Mouse (Mus musculus) kidney, embryonic 14.5 days (tissue): ENCODE measurements at regions not wholly inside any gene's neighbourhood (a gene's known extent, or its start where the extent isn't known, plus 50 kb on each side); places are given as distances from the start of the nearest gene placed in this dataset.

Source experiments
- ATAC-seq: fragments of 200-750 bp; cut with Nextera tagmentation; 2 replicates; pipeline ENCODE4 v1.8.0; 2017; ENCODE audit warnings: moderate number of reproducible peaks, mild to moderate bottlenecking, moderate TSS enrichment, moderate library complexity; ENCODE audit not compliant: low FRiP score, low TSS enrichment
- H3K27ac ChIP-seq: fragments of 300-500 bp; sonication (generic); 2 replicates; pipeline ENCODE4 v1.5.1; 2014; ENCODE audit warnings: low read depth, mild to moderate bottlenecking, low read length, moderate library complexity, mixed read lengths
- H3K27me3 ChIP-seq: fragments of 300-500 bp; sonication (generic); 2 replicates; pipeline ENCODE4 v1.6.1; 2014; ENCODE audit warnings: mild to moderate bottlenecking, low read length; ENCODE audit not compliant: control insufficient read depth, insufficient read depth
- H3K36me3 ChIP-seq: fragments of 300-500 bp; sonication (generic); 2 replicates; pipeline ENCODE4 v1.6.1; 2014; ENCODE audit warnings: low read length, mixed read lengths; ENCODE audit not compliant: control insufficient read depth, insufficient read depth
- H3K4me1 ChIP-seq: fragments of 300-500 bp; sonication (generic); 2 replicates; pipeline ENCODE4 v1.6.1; 2014; ENCODE audit warnings: low read length, mixed read lengths; ENCODE audit not compliant: control insufficient read depth, insufficient read depth
- H3K4me2 ChIP-seq: fragments of 300-500 bp; sonication (generic); replicated peaks from 2 replicates; pipeline ENCODE4 v1.6.1; 2014; ENCODE audit warnings: low read depth, mild to moderate bottlenecking, low read length
- H3K4me3 ChIP-seq: fragments of 300-500 bp; sonication (generic); 2 replicates; pipeline ENCODE4 v1.5.1; 2014; ENCODE audit warnings: mild to moderate bottlenecking, low read length
- H3K9ac ChIP-seq: fragments of 300-500 bp; sonication (generic); 2 replicates; pipeline ENCODE4 v1.6.1; 2014; ENCODE audit warnings: low read depth, mild to moderate bottlenecking, low read length, moderate library complexity
- H3K9me3 ChIP-seq: fragments of 300-500 bp; sonication (generic); 2 replicates; pipeline ENCODE4 v1.6.1; 2016; ENCODE audit warnings: low read length; ENCODE audit not compliant: control insufficient read depth
- WGBS: fragments of 180-500 bp; shearing (Covaris S2); extraction: QIAGEN DNeasy Blood & Tissue Kit; methylation state at CpG from one replicate; pipeline ENCODE4 v1.1.7; 2014; 5-methylcytosine and 5-hydroxymethylcytosine counted together

DNA sequence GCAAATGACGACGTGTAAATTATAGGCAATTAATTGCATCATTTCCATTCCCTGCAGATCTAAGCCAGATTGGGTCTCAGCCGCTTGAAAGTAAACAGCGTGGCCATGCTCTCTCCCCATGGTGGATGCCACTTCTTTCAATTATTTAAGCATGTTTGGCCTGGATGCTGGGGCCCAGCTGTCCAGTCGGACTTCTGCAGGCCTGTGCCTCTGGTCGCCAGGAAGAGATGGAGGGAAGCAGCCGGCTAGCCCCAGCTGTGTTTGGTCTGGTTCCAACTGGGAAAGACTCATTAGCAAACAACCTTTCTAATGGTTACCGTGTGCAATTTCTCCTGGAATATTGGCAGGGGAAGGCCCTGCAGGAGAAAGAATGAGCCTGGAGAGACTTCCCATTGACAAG is 236.1 kb downstream of the CK137956 start:
- Histone ChIP-seq H3K4me3 (no peak overlapping the region), H3K9me3 (no peaks in the 10 kb centered on the region), H3K27me3 (no peaks in the 10 kb centered on the region), H3K4me1 (no peaks in the 10 kb centered on the region), H3K27ac (no peak overlapping the region), H3K4me2 (no peak overlapping the region), H3K9ac (no peak overlapping the region), H3K36me3 (no peaks in the 10 kb centered on the region)
- ATAC-seq = no peak
- 68% methylated on average over 8 of the region's 8 CpGs for WGBS

DNA sequence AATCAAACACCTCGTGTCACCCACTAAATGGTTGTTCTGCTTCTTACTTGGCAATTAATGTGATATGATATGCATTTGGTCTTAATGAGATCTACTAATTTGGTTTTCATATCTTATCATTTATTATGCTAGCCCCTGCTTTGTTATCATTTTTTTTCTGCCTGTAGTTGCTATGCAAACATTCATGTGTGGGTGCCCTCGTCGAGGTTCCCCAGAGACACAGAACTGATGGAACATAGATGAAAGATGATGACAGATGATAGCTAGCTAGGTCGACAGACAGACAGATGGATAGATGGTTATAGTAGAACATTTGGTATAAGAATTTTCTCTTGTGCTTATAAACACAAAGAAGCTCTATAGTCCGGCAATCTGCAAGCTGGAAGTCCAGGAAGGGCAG is 252.1 kb downstream of the CK137956 start:
- no peak overlapping the region for H3K4me2 ChIP-seq
- H3K27me3 ChIP-seq = no peaks in the 10 kb centered on the region
- H3K4me3 ChIP-seq = no peak overlapping the region
- H3K36me3 ChIP-seq = no peaks in the 10 kb centered on the region
- H3K9me3 ChIP-seq = no peaks in the 10 kb centered on the region
- no peaks in the 10 kb centered on the region for H3K4me1 ChIP-seq
- no peak overlapping the region for H3K9ac ChIP-seq
- WGBS = 82% methylated on average over 5 of the region's 5 CpGs
- no peak overlapping the region for H3K27ac ChIP-seq
- no peak for ATAC-seq

DNA sequence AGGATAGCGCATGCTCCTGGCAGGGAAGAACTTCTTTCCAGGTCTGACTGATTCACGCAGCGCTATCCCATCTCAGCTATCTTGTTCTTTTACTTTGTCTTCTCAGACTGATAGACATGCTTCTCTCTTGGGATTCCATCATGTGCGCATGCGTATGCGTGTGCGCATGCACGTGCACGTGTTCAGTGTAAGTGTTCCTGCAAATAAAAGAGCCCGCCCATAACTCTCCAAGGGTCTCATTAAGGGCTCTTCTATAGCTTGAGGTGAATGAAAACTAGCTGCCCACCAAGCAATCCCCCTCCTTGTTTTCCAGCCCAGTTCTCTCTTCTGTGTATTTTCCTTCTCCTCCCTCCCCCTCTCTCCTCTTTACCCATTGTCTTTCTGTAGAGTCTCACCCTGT is 258.5 kb downstream of the CK137956 start:
- H3K36me3 ChIP-seq = no peaks in the 10 kb centered on the region
- H3K27me3 ChIP-seq = no peaks in the 10 kb centered on the region
- H3K4me3 ChIP-seq = no peak overlapping the region
- no peak for ATAC-seq
- H3K9ac ChIP-seq = no peak overlapping the region
- H3K27ac ChIP-seq = no peak overlapping the region
- H3K4me1 ChIP-seq = no peaks in the 10 kb centered on the region
- no peak overlapping the region for H3K4me2 ChIP-seq
- no peaks in the 10 kb centered on the region for H3K9me3 ChIP-seq
- 90% methylated on average over 10 of the region's 10 CpGs for WGBS

DNA sequence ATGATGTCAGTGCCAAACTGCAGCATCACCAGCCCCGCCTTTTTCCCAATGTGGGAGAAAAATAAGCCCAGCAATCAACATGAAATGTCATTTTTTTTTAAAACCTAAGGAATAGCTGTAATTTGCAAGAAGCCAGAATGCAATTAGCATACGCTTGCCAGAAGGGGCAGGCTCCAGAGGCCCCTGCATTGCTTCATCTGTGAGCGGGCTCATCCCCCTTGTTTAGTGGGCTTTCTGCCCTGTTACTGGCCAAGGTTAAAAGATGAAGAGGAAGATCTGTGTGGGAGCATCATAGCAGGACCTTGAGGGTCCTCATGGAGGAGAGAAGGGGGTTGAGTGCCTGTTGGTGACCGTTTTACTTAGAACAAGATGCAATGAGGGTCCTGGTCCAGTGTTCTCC is 259.9 kb downstream of the CK137956 start:
- Histone ChIP-seq H3K36me3 (no peaks in the 10 kb centered on the region), H3K9me3 (no peaks in the 10 kb centered on the region), H3K27me3 (no peaks in the 10 kb centered on the region), H3K4me3 (no peak overlapping the region), H3K27ac (no peak overlapping the region), H3K4me2 (no peak overlapping the region), H3K4me1 (no peaks in the 10 kb centered on the region), H3K9ac (no peak overlapping the region)
- WGBS = 41% methylated on average over 4 of the region's 4 CpGs
- ATAC-seq = no peak

DNA sequence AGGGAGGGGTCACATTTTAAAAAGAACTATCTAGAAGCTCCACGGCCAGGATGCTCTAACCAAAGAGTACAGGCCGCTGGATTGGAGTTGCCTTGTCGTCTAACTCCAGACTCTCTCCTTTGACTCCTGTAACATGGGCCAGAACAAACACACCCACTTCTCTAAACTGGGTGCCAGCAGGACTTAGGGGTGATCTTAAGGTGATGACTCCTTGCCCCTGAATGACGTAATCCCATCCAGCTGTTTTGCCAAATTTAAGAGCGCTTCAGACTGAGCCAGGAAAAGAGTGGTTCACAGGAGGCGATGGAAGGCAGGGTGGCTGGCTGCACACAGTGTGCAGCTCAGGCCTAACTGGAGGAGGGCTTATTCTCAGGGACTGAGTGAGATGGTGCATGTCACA is 261.0 kb downstream of the CK137956 start:
- H3K27ac ChIP-seq = no peak overlapping the region
- no peak overlapping the region for H3K4me3 ChIP-seq
- H3K4me2 ChIP-seq = no peak overlapping the region
- 76% methylated on average over 6 of the region's 6 CpGs for WGBS
- no peak overlapping the region for H3K9ac ChIP-seq
- no peak for ATAC-seq
- H3K9me3 ChIP-seq = no peaks in the 10 kb centered on the region
- H3K27me3 ChIP-seq = no peaks in the 10 kb centered on the region
- H3K4me1 ChIP-seq = no peaks in the 10 kb centered on the region
- H3K36me3 ChIP-seq = no peaks in the 10 kb centered on the region

DNA sequence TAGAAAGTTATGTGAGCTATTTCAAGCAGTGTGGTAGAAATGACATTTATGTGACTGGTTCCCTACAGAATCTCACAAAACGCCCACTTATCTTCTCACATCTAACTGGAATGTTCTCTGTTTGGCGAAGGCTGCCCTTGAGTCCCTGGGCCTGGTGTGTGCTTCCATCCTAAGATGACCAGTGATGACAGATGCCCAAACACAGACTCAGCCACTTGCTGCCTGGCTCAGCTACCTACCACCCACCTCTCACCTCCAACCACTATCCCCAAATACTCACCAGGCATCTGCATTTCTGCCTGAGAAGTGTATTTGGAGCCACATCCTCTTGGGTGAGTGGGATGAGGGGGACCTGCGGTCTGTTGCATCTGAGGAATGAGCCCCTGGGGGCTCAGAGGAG is 262.6 kb downstream of the CK137956 start:
- Histone ChIP-seq H3K9ac (no peak overlapping the region), H3K9me3 (no peaks in the 10 kb centered on the region), H3K4me2 (no peak overlapping the region), H3K36me3 (no peaks in the 10 kb centered on the region), H3K4me1 (no peaks in the 10 kb centered on the region), H3K27ac (no peak overlapping the region), H3K4me3 (no peak overlapping the region), H3K27me3 (no peaks in the 10 kb centered on the region)
- no peak for ATAC-seq
- 67% methylated on average over 3 of the region's 3 CpGs for WGBS

DNA sequence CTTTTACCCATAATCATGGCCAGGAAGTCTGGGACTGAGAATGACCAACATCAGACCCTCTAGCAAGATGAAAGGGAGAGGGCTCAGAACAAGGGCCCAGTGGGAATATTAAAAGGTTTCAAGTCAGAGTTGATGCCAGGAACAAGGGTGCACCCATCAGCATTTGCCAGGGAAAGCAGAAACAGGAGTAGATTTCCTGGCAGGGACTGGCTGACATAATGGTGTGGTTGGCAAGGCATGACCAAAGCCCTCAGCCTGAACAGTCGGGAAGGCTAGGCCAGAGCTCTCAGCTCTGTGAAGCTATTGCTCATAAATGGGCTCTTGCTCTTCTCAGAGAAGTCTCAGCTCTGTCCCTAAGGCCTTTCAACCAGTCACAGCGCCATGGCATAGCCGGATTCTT is 263.6 kb downstream of the CK137956 start:
- H3K36me3 ChIP-seq = no peaks in the 10 kb centered on the region
- H3K27ac ChIP-seq = no peak overlapping the region
- WGBS = 74% methylated on average over 3 of the region's 3 CpGs
- H3K4me1 ChIP-seq = no peaks in the 10 kb centered on the region
- H3K4me2 ChIP-seq = no peak overlapping the region
- H3K9me3 ChIP-seq = no peaks in the 10 kb centered on the region
- H3K27me3 ChIP-seq = no peaks in the 10 kb centered on the region
- ATAC-seq = no peak
- no peak overlapping the region for H3K4me3 ChIP-seq
- no peak overlapping the region for H3K9ac ChIP-seq

DNA sequence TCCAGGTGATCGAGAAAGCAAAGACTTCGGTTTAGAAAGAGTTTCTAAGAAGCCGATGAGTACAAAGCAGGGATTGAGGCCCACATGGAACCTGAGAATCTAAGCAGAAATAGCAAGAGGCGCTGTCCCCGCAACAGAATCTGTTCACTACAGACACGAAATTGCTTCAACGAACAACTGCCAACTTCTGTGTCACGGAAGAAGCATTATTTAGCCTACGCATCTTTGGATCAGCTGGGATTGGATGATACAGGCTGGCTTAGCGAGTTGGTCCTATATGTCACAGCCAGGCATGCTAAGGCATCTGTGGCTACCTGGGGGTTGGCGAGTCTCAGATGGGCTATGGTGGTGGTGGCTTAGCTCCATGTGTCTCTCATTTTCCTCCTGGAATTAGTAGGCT is 269.1 kb downstream of the CK137956 start:
- Histone ChIP-seq H3K27me3 (no peaks in the 10 kb centered on the region), H3K4me3 (no peak overlapping the region), H3K4me2 (no peak overlapping the region), H3K36me3 (no peaks in the 10 kb centered on the region), H3K9me3 (no peaks in the 10 kb centered on the region), H3K27ac (no peak overlapping the region), H3K4me1 (no peaks in the 10 kb centered on the region), H3K9ac (no peak overlapping the region)
- no peak for ATAC-seq
- 93% methylated on average over 11 of the region's 11 CpGs for WGBS

DNA sequence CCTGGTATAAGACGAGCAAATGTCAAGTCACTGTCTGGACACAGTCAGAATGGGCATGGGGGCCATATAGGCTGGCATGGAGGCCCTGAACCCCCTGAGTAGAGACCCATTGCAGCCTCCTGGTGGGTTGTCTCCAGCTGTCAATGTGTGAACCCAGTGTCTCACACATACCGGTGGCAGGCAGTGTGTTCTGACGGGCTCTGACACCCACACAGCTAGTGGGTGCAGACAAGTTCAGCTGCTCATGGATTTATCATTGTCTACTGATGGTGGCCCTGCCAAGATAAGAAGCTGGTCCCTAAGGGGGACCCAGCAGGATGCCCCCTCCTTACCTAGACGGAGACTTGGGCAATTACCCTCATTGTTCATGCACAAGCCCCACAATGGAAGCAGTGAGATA is 280.8 kb downstream of the CK137956 start:
- no peak overlapping the region for H3K4me2 ChIP-seq
- H3K4me3 ChIP-seq = no peak overlapping the region
- no peaks in the 10 kb centered on the region for H3K36me3 ChIP-seq
- H3K27ac ChIP-seq = no peak overlapping the region
- WGBS = 69% methylated on average over 4 of the region's 4 CpGs
- no peak overlapping the region for H3K9ac ChIP-seq
- no peak for ATAC-seq
- no peaks in the 10 kb centered on the region for H3K9me3 ChIP-seq
- no peaks in the 10 kb centered on the region for H3K27me3 ChIP-seq
- H3K4me1 ChIP-seq = no peaks in the 10 kb centered on the region

DNA sequence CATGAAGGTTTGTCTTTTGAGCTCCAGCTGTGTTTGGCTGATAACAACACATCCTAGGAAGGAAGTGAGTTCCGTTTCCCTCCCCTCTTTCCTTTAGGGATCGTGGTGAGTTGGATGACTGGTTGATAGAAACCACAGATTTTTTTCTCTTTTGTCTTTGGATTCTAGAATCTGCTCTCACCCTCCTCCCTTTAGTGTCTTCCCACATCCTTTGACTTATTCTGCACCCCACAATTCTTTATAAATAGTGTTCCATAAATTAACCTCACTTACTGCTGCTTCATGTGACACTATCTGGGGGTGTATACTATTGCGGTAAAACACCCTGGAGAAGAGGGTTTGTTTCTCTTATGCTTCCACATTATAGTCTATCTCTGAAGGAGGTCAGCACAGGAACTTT is 285.7 kb downstream of the CK137956 start:
- Histone ChIP-seq H3K9me3 (no peaks in the 10 kb centered on the region), H3K27me3 (no peaks in the 10 kb centered on the region), H3K36me3 (no peaks in the 10 kb centered on the region), H3K4me1 (no peaks in the 10 kb centered on the region), H3K27ac (no peak overlapping the region), H3K4me2 (no peak overlapping the region), H3K9ac (no peak overlapping the region), H3K4me3 (no peak overlapping the region)
- 69% methylated on average over 3 of the region's 3 CpGs for WGBS
- no peak for ATAC-seq
